Mouse (Mus musculus): Measurements from ENCODE around the gene Vill. TPM values are rescaled to one million over a fixed set of nuclear protein-coding genes. Genes with fewer than 3 reads are reported as not detected.

The Vill gene
- polyA plus RNA-seq, 1 experiment from 2014 or later: 11.5 TPM

DNA sequence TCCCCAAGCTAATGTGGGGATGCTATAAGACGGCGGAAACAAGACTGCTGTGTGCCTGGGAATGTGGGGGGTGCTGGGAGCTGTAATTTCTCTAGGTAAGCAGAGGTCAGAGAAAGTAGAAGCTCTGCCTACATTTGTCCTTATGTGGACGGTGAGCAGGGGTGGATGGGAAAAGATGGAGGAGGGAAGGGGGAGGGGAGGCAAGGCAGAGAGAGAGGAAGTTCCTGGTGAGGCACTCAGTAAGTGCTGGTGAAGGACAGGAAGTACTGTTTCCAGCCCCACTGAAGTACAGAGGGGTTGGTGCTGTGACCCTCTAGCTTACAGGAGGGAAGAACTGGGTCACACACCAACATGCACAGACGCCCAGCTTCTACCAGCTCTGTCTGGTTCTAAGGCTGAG is 11.7 kb downstream of the Vill start:
- H3K4me3 ChIP-seq: no peak overlapping the region
- WGBS: 65% methylated on average over 4 of the region's 4 CpGs
- H3K9me3 ChIP-seq: no peaks in the 10 kb centered on the region
- no peak overlapping the region for H3K27ac ChIP-seq (replicated peaks)
- H3K4me2 ChIP-seq: no peak overlapping the region
- no peak overlapping the region for H3K9ac ChIP-seq
- H3K27me3 ChIP-seq (replicated peaks): peaks cover 21% of the 10 kb centered on the region
- H3K4me1 ChIP-seq: peaks cover 17% of the 10 kb centered on the region
- no peak for ATAC-seq (ENCODE audit: extremely low read depth, insufficient number of reproducible peaks, low FRiP score, low TSS enrichment)
- no peaks in the 10 kb centered on the region for H3K36me3 ChIP-seq

DNA sequence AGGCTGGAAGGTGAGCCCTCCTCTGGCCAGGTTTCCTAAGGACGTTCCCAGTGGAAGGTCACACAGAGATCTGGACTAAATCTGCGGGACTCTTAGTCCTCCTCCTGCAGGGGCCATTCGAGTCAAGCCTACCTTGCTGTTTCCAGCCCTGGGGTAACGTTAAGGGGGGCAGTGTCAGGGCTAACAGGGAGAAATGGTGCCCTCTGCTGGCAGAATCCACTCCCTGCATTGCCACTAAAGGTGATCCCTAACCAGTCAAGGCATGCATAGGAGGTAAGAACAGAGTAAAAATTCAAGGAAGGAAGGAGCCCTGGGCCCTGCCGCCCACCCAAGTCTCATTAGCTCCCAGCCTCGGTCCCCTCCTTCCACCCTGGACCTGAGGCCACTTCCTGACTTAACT is 15.0 kb downstream of the Vill start:
- no peak for ATAC-seq (ENCODE audit: extremely low read depth, insufficient number of reproducible peaks, low FRiP score, low TSS enrichment)
- no peak overlapping the region for H3K27ac ChIP-seq (replicated peaks)
- H3K4me2 ChIP-seq: no peak overlapping the region
- peaks cover 20% of the 10 kb centered on the region for H3K27me3 ChIP-seq (replicated peaks)
- H3K4me1 ChIP-seq: peaks cover 29% of the 10 kb centered on the region
- no peaks in the 10 kb centered on the region for H3K9me3 ChIP-seq
- 4% methylated on average over 6 of the region's 6 CpGs for WGBS
- H3K9ac ChIP-seq: no peak overlapping the region
- H3K36me3 ChIP-seq: peaks cover 16% of the 10 kb centered on the region
- H3K4me3 ChIP-seq: no peak overlapping the region

DNA sequence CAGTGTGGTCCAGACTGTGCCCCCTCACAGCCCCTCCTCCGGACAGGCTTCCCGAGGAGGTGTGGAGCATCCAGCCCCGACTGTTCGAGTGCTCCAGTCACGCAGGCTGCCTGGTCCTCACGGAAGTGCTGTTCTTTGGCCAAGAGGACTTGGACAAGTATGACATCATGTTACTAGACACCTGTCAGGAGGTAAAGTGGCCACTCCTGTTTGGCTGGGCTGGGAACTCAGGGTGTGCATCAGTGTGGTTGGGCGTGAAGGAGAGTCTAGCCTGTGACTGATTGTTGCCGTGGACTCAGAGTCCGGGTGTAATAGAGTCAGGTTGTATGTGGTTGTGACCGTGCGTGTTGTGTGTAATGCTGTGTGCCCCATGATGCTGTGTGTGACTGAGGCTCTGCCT is 15.7 kb downstream of the Vill start:
- Histone ChIP-seq H3K4me2 (no peak overlapping the region), H3K4me3 (no peak overlapping the region), H3K27ac (replicated peaks) (no peak overlapping the region), H3K9me3 (no peaks in the 10 kb centered on the region), H3K4me1 (peaks cover 32% of the 10 kb centered on the region), H3K27me3 (replicated peaks) (peaks cover 15% of the 10 kb centered on the region), H3K36me3 (peaks cover 19% of the 10 kb centered on the region), H3K9ac (no peak overlapping the region)
- WGBS: 79% methylated on average over 11 of the region's 11 CpGs
- no peak for ATAC-seq (ENCODE audit: extremely low read depth, insufficient number of reproducible peaks, low FRiP score, low TSS enrichment)

DNA sequence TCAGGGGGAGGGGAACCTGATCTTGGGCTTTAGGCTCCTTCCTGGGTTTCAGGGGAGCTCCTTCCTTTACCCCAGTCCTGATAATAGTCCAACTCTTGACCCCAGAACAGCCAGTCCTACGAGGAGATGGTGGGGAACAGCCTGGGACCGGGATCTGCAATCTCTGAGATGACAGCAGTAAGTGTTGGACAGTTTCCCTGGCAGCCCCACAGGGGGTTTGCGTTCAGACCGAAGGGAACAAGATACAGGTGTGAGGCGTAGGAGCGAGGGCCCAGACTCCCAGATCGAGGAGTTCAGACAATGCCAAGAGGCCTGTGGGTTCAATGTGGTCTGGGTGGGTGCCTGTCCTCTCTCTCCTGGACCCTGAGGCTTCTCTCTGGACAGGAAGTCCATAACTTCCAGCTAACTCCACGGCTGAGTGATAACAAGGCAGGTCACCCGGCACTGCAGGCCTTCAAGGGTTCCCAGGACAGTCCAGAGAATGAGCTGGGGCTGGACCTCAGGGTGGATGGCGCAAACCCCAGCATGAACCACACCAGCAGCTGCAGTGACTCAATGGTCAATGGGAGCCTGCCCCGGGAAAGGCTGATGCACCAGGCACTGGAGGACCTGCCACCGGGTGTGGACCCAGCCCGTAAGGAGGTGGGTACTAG is 17.7 kb downstream of the Vill start:
- no peak for ATAC-seq (ENCODE audit: extremely low read depth, insufficient number of reproducible peaks, low FRiP score, low TSS enrichment)
- Histone ChIP-seq H3K36me3 (peaks cover 38% of the 10 kb centered on the region), H3K4me3 (no peak overlapping the region), H3K9me3 (no peaks in the 10 kb centered on the region), H3K4me1 (peaks cover 29% of the 10 kb centered on the region), H3K9ac (peak overlapping the region; percentile 37; the same call in 1 of the 2 replicates), H3K27ac (replicated peaks) (no peak overlapping the region), H3K4me2 (no peak overlapping the region), H3K27me3 (replicated peaks) (peaks cover 12% of the 10 kb centered on the region)
- 61% methylated on average over 13 of the region's 13 CpGs for WGBS

GRCm38 (mm10) chr9:119071786-119072185 is 19.2 kb downstream of the Vill start:
- Histone ChIP-seq H3K4me1 (peaks cover 35% of the 10 kb centered on the region), H3K27me3 (replicated peaks) (peaks cover 3% of the 10 kb centered on the region; the same call in 1 of the 2 replicates), H3K27ac (replicated peaks) (no peak overlapping the region), H3K4me2 (no peak overlapping the region), H3K4me3 (no peak overlapping the region), H3K9ac (no peak overlapping the region), H3K9me3 (no peaks in the 10 kb centered on the region), H3K36me3 (peaks cover 53% of the 10 kb centered on the region)
- WGBS: 76% methylated on average over 9 of the region's 9 CpGs
- ATAC-seq (ENCODE audit: extremely low read depth, insufficient number of reproducible peaks, low FRiP score, low TSS enrichment): no peak

DNA sequence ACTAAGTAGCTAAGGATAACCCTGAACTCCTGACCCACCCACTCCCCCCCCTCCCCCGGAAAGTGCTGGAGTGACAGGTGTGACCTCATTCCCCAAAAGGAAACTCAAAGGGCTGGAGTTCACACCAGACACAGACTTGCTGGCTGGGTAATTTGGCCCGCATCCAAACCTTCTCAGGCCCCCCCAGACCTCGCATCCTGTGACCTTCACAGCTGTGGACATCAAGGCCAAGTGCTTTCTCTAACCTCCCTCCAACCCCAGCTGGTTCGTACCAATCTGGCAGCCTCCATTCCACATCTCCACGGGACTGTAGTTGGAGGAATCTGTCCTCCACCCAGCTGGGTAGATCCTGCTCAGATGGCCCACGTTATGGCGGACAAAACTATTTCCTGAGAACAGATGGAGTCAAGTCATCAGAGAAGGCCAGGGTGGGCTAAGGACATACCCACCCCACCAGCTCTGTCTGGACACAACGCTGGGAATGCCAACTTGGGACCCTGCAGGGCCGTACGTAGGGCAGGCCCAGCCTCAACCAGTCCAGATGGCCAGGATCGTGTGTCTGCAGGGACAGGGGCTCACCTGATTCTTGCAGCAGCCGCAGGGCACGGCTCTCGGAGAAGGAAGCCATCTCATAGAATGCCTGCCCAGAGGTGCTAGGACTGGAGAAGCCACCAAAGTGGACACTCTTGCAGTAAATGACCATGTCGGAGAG is 20.8 kb downstream of the Vill start:
- Histone ChIP-seq H3K4me3 (no peak overlapping the region), H3K4me1 (peaks cover 32% of the 10 kb centered on the region), H3K4me2 (no peak overlapping the region), H3K27me3 (replicated peaks) (no peaks in the 10 kb centered on the region), H3K9ac (no peak overlapping the region), H3K27ac (replicated peaks) (peak overlapping the region; percentile 16), H3K36me3 (peaks cover 68% of the 10 kb centered on the region), H3K9me3 (no peaks in the 10 kb centered on the region)
- WGBS: 70% methylated on average over 15 of the region's 15 CpGs
- ATAC-seq (ENCODE audit: extremely low read depth, insufficient number of reproducible peaks, low FRiP score, low TSS enrichment): no peak

DNA sequence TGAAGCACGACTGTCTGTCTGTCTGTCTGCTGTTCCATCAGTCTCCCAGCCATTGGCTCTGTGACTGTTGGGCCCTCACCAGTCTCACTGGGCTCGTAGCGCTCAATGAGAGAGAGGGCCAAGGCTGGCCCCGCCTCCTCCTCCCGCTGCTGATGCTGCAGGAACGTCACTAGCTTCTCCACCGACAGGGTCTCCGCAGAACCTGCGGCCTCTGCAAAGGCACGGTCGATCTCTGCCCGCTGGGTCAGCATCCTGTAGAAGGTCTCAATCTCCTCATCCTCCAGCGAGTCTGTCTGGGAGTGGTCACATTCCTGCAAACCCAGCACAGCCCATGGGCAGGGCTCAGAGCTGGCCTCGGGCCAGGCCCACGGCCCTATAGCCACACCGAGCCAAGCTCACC is 23.1 kb downstream of the Vill start:
- Histone ChIP-seq H3K9me3 (no peaks in the 10 kb centered on the region), H3K27ac (replicated peaks) (no peak overlapping the region), H3K36me3 (peaks cover 91% of the 10 kb centered on the region), H3K4me3 (no peak overlapping the region), H3K4me2 (0 out of 2 replicates have a peak overlapping the region, but pooled peaks have one; percentile 12), H3K27me3 (replicated peaks) (no peaks in the 10 kb centered on the region), H3K9ac (no peak overlapping the region), H3K4me1 (peaks cover 19% of the 10 kb centered on the region)
- ATAC-seq (ENCODE audit: extremely low read depth, insufficient number of reproducible peaks, low FRiP score, low TSS enrichment): no peak
- 50% methylated on average over 16 of the region's 16 CpGs for WGBS

DNA sequence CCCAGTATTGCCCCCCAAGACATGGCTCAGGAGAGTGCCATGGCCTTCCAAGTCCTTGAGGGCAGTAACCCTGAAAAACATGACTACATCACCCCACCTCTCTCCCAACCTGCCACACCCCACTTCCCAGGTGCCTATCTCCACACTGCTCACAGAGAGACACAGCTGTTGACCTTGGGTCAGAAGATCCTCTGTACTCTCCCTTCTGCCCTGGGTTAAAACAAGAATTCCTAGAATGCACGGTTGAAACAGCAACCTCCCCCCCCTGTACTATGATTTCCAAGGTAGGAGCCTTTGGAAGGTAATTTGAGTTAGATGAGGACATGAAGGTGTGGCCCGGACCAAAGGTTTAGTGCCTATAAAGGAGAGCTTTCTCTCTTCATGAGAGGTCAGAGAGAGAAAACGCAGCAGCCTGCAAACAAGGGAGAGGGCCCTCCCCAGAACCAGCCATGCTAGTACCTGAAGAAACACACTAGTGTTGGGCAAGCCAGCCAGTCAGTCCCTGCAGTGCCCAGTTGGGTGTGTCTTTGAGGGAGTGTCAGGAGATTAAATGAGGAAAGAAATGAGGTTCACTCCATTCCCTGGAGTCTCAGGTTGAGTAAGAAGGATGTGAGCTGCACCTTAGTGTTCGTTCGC is 27.6 kb downstream of the Vill start:
- Histone ChIP-seq H3K4me3 (no peak overlapping the region), H3K9ac (no peak overlapping the region), H3K36me3 (peaks cover 59% of the 10 kb centered on the region), H3K9me3 (no peaks in the 10 kb centered on the region), H3K27me3 (replicated peaks) (no peaks in the 10 kb centered on the region), H3K4me1 (peaks cover 33% of the 10 kb centered on the region), H3K4me2 (no peak overlapping the region), H3K27ac (replicated peaks) (no peak overlapping the region)
- no peak for ATAC-seq (ENCODE audit: extremely low read depth, insufficient number of reproducible peaks, low FRiP score, low TSS enrichment)
- 63% methylated on average over 5 of the region's 5 CpGs for WGBS

GRCm38 (mm10) chr9:119082039-119082438 is 29.5 kb downstream of the Vill start:
- peak overlapping the region; percentile 71 for H3K27ac ChIP-seq (replicated peaks)
- no peak for ATAC-seq (ENCODE audit: extremely low read depth, insufficient number of reproducible peaks, low FRiP score, low TSS enrichment)

GRCm38 (mm10) chr9:119082656-119083430 is 30.3 kb downstream of the Vill start:
- Histone ChIP-seq H3K27me3 (replicated peaks) (no peaks in the 10 kb centered on the region), H3K4me1 (peaks cover 53% of the 10 kb centered on the region), H3K4me2 (no peak overlapping the region), H3K9ac (no peak overlapping the region), H3K36me3 (peaks cover 33% of the 10 kb centered on the region), H3K4me3 (no peak overlapping the region), H3K9me3 (no peaks in the 10 kb centered on the region), H3K27ac (replicated peaks) (peak overlapping the region; percentile 71)
- WGBS: 62% methylated on average over 7 of the region's 7 CpGs
- no peak for ATAC-seq (ENCODE audit: extremely low read depth, insufficient number of reproducible peaks, low FRiP score, low TSS enrichment)

More at GRCm38 (mm10) chr9:119082039-119082438, 29.5 kb downstream of the Vill start:
- no peak overlapping the region for H3K4me3 ChIP-seq
- H3K36me3 ChIP-seq: peaks cover 41% of the 10 kb centered on the region
- no peak overlapping the region; the same call in 1 of the 2 replicates for H3K9ac ChIP-seq
- H3K4me1 ChIP-seq: peaks cover 45% of the 10 kb centered on the region
- no peaks in the 10 kb centered on the region for H3K27me3 ChIP-seq (replicated peaks)
- 30% methylated on average over 8 of the region's 8 CpGs for WGBS
- H3K4me2 ChIP-seq: no peak overlapping the region
- no peaks in the 10 kb centered on the region for H3K9me3 ChIP-seq

DNA sequence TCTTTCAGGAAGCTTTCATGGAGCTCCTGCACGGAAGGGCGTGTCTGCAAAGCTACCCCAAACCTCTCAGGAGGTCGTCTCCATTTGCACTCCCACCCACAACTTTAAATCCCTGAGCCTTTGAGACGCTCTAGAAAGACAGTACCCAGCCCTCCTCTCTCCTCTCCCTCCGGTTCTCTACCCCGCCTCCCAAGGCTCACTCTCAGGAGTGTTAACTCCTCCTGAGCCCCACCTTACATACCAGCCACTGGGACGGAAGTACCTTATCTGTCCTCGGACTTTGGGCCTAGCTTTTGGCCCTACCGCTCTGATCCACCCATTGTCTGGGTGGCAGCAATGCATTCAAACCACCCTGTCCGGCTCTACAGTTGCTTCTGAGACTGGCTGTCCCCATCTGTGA is 31.4 kb downstream of the Vill start:
- Histone ChIP-seq H3K27me3 (replicated peaks) (no peaks in the 10 kb centered on the region), H3K9me3 (no peaks in the 10 kb centered on the region), H3K36me3 (peaks cover 22% of the 10 kb centered on the region), H3K4me1 (peaks cover 61% of the 10 kb centered on the region), H3K4me2 (no peak overlapping the region), H3K9ac (no peak overlapping the region), H3K4me3 (no peak overlapping the region), H3K27ac (replicated peaks) (no peak overlapping the region)
- no peak for ATAC-seq (ENCODE audit: extremely low read depth, insufficient number of reproducible peaks, low FRiP score, low TSS enrichment)
- WGBS: 60% methylated on average over 10 of the region's 10 CpGs

Measured in heart, embryonic 13.5 days (tissue).